Mouse (Mus musculus) neural tube, postnatal 0 days (tissue): ENCODE measurements around the gene Zfp101. TPM values are rescaled to one million over a fixed set of nuclear protein-coding genes. Genes with fewer than 3 reads are reported as not detected.

Experiments used
- polyA plus RNA-seq: library from polyadenylated mRNA; unstranded; fragments of >200 nt; fragmentation: Nextera tagmentation; extraction: Ambion mirVana; gene quantifications from 2 replicates; pipeline ENCODE4 v1.2.1, GENCODE M21; 2015

Gene Zfp101
- 7.2 and 7.4 TPM in 2 replicates for polyA plus RNA-seq

DNA sequence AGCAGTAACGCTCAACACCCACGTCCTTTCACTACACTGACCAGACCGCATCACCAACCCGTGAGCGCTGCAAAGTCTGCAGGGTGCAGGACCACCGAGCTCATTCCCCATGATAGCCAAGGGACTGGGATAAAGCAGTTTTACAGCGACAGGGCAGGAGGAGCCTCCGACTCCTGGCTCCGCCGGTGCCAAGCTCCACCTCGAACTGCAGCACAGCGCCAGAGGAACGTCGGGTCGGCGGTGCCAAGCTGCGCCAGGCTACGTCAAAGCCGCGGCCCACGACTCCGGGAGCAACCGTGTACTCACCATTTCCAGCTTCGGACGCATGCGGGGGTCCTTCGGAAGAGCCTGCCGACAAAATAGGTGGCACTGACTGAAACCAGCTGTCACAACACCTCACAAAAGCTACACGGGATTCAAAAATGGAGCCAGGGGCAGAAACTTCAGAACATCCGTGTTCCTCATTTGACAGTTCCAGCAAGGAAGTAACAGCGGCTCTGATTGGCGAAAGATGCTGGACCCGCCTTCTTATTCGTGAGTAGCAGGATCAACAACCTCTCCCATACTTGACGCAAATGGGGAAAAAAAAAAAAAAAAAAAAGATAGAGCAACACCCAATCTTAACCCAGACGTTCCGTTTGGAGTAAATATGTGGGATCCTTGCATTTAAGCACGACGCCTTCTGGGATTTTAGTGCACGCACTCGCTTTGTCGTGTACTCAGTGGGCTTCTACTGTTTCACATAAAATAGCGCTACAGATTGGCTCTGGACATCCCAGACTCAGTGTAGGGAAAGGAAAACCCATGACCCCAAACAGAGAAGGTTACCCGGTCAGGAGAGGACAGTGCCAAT lies at the start of gene Zfp101:
Gene Zfp101 (minus strand): TSS at position 460 of the 853 bp plus-strand sequence.

DNA sequence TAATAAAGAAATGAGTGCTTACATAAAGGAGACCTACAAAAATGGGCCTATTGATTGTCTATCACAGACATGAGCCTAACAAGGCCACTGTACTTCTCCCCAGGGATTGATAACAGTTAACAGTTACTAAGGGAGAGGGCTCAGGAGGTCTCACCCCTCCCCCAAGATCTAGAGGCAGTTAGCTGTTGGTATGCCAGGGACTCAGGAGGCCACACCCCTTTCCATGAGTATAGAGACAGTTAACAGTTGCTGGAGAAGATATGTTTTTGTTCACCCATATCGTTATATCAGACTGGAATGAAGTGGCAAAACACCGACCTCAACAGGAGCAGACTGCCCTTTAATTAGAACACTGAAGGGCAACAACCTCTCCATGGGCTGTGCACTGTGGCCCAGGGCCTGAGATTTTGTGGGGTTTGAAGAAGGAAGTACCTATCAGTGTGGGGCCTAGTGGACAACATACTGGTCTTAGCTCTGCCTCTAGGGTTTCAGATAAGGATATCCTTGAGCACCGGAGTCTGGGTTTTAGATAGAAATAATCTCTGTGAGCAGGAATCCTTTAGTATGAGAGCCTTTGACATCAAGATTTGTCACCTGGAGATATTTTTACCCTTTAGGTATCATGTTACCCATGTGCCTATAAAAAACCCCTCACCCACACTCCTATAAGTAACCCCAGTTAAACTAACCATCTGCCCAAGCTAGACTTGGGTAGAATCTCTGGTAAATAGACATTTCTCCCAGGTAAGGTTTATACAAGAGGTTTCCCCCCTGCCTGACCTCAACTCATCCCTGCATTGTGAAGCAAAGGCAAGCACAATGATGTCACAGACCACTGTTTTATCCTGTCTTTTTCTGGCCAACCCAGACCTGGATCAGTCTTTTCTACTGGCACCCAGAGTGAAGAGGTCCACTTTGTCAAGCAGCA lies 37.8 kb upstream of the Zfp101 start, which contains the start of gene Actl9:
Gene Actl9 (plus strand): TSS at position 878 of the 928 bp plus-strand sequence.

DNA sequence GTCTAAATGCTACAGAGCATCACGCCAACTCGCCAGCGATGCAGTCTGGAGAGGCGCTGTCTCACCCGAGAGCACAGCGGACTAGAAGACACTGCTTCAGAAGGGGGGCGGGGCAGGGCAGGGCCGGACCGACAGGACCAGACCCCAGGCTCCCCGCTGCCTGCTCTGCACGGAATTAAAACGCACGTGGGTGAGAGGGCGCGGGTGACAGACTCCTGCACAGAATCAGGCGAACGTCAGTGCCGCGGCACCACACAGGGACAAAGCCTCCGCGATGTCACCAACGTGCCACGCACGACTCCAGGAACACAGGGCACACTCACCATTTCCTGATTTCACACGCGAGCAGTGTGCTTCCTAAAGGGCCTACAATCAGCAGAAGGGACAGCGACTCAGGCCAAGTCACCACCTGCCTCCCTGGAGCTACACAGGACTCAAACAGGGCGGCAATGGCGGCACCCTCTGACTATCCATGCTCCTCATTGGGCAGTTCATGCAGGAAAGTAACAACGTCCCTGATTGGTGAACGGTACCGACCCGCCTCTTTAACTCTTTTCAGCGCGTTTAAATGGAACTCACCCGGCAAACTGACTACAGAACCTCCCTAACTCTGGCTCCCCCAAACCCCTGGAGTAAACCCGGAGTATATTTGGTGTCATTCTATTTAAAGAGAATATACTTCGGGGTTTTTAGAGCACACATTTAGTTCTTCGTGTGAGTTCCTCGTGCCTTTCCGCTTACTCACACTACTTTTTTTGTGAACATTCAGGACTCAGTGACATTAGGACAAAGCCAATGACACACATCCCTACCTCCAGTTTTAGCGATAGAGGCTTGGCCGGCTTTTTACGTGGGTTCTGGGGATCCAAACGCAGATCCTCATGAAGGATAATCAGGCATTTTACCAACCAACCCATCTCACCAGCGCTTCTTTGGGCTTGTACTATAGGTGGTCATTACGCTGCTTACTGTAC lies 35.7 kb downstream of the Zfp101 start, which contains the start of gene Zfp81:
Gene Zfp81 (minus strand): TSS at position 468 of the 974 bp plus-strand sequence.

Other genes starting within 250 kb of the Zfp101 start
- gene Olfr55, start 226.2 kb downstream of the Zfp101 start, polyA plus RNA-seq = 0.04 and 0.06 TPM in 2 replicates
- not detected in 2 replicates for gene Olfr239, start 203.3 kb downstream of the Zfp101 start, polyA plus RNA-seq
- 0.09 TPM in 1 of 2 replicates, not detected in the other for gene Olfr1564, start 173.0 kb downstream of the Zfp101 start, polyA plus RNA-seq
- 15.8 and 17.3 TPM in 2 replicates for gene Zfp955a, start 139.5 kb downstream of the Zfp101 start, polyA plus RNA-seq
- 0.04 TPM in 1 of 2 replicates, not detected in the other for gene Olfr63, start 130.0 kb downstream of the Zfp101 start, polyA plus RNA-seq
- gene Zfp955b, start 105.1 kb downstream of the Zfp101 start, polyA plus RNA-seq = 16.7 and 18.2 TPM in 2 replicates
- 8.5 and 10.0 TPM in 2 replicates for gene Zfp81, start 35.8 kb downstream of the Zfp101 start, polyA plus RNA-seq
- not detected in 2 replicates for gene Actl9, start 38.3 kb upstream of the Zfp101 start, polyA plus RNA-seq
- 33.6 and 41.6 TPM in 2 replicates for gene Adamts10, start 129.6 kb upstream of the Zfp101 start, polyA plus RNA-seq
- 1.8 and 1.9 TPM in 2 replicates for gene Myo1f, start 161.1 kb upstream of the Zfp101 start, polyA plus RNA-seq
- gene Zfp414, start 234.4 kb upstream of the Zfp101 start, polyA plus RNA-seq = 63.1 and 72.0 TPM in 2 replicates
- 0.28 and 0.43 TPM in 2 replicates for gene Pram1, start 243.4 kb upstream of the Zfp101 start, polyA plus RNA-seq